Mouse (Mus musculus) megakaryocyte-erythroid progenitor cell, adult 5-6 weeks (primary cell): ENCODE results near the gene Ywhaq. TPM values are rescaled to one million over a fixed set of nuclear protein-coding genes. Genes with fewer than 3 reads are reported as not detected.
A peak's percentile ranks its signal among the peaks of the same experiment; 100 is the strongest.

Source experiments
- ATAC-seq: replicated peaks from 2 replicates; pipeline ENCODE4 v1.8.0; 2016; ENCODE audit warnings: mild to moderate bottlenecking, inconsistent platforms; ENCODE audit not compliant: severe bottlenecking, poor library complexity, low FRiP score, low TSS enrichment
- total RNA-seq, 2 experiments: library from RNA; stranded (forward) in 1 of 2; stranded (reverse) in 1 of 2; fragments of 200-1000, 215-1000 nt in 1 of 2; fragments of >200 nt in 1 of 2; fragmentation: Nextera tagmentation in 1 of 2; gene quantifications; 2 replicates each; pipeline ENCODE4 v1.2.3; 2014 to 2017

The Ywhaq gene
- total RNA-seq, 2 experiments from 2014 or later = 167 to 215 TPM

GRCm38 (mm10) chr12:21416506-21416905 is 931 bp downstream of the Ywhaq start:
- ATAC-seq = no peak

- peak; percentile 65; the same call in 1 of the 2 replicates for ATAC-seq
Measured at GRCm38 (mm10) chr12:21410620-21411019, 6.8 kb downstream of the Ywhaq start.

DNA sequence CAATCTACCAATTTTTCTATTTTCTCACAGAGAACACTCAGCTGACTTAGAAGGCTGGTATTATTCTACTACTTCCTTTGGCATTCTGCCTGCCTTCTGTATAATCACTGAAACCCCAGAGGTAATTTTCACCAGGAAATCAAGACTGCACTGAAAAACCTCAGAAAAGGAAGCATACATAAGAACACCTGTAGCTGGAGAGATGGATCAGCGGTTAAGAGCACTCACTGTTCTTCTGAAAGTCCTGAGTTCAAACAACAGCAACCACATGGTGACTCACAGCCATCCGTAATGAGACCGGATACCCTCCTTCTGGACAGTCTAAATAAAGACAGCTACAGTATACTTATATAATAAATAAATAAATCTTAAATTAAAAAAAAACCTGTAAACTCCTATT is 7.8 kb downstream of the Ywhaq start:
- ATAC-seq = no peak

DNA sequence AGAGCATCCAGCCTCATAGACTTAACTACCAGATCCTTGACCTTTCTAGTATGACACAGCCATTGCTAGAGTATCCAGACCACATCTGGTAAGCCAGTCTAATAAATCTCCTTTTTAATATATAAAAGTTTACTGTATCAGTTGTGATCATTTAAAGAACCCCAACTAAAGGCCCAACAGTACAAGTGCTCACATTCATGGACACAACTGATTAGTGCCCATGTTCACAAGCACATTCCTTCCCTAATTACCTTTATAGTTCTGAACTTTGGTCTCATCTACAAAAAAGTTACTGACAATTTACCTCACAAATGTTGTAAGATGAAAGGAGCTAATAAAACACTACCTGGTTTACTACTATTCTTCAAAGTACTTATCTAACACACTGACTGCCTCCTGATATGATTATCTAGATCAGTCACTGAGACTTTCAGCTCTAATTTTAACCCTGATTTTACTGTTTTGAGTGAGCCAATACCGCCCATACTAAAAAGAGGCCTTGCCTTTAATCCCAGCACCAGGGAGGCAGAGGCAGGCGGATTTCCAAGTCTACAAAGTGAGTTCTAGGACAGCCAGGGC is 8.6 kb downstream of the Ywhaq start:
- no peak for ATAC-seq

GRCm38 (mm10) chr12:21402771-21403170 is 14.7 kb downstream of the Ywhaq start:
- ATAC-seq = no peak

DNA sequence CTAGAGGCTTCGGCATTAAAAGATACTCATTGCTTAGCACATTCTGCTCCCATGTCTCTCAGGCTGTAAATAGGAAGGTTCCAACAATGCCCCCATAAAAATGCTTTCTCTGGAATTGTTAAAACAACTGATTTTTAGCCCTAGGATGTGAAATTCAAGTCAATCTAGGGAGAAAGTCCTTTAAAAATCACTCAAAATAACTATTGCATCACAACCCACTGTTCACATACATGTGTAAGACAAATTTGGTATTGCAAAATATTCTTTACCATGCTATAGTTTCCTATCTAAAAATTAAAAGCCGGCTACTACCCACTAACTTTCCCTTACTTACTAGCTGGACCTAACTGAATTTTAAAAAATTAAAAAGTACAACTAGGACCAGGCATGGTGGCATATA is 31.2 kb downstream of the Ywhaq start:
- no peak for ATAC-seq

GRCm38 (mm10) chr12:21378765-21379346 is 38.6 kb downstream of the Ywhaq start:
- ATAC-seq = peak; percentile 43; the same call in 1 of the 2 replicates

DNA sequence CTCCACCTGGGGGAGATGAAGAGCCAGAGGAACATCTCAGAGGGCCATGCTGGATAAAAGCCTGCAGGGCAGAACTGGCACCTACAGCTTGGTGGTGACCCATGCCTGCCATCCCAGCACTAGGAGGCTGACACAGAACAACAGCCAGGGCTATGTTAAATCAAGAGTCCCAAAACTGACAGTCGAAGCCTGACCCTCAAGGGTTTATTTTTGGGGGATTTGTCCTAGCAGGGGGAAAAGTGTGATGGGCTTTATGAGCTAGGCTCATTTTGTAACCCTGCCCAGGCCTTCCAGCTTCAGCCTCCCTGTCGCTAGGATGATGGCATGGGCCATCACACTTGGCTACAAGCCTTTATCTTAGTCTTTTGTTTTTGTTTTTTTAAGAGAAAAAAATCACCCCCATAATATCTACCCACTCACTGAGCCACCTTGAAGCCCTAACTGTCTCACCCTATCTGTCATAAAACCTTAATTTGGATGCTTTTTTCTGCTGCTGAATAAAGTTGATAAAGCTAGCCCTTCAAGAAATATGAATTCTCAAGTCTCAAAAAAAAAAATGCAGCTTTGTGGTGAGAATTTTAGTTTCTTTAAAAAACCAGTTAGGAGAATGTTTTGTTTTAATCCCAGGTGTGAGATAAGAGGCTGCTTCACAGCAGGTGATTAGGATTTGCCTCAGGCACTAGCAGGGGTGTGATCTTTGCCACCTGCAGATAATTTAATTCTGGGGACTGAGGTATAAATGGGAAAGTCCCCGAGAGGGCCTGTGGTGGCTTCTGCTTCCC is 41.9 kb downstream of the Ywhaq start:
- ATAC-seq = peak; percentile 43

GRCm38 (mm10) chr12:21373820-21374475 is 43.5 kb downstream of the Ywhaq start:
- ATAC-seq = peak; percentile 14

- ATAC-seq = peak; percentile 90
Measured at GRCm38 (mm10) chr12:21373100-21373819, 44.2 kb downstream of the Ywhaq start, which contains the start of gene Adam17. Adam17 (minus strand) TSS chr12:21373632.

DNA sequence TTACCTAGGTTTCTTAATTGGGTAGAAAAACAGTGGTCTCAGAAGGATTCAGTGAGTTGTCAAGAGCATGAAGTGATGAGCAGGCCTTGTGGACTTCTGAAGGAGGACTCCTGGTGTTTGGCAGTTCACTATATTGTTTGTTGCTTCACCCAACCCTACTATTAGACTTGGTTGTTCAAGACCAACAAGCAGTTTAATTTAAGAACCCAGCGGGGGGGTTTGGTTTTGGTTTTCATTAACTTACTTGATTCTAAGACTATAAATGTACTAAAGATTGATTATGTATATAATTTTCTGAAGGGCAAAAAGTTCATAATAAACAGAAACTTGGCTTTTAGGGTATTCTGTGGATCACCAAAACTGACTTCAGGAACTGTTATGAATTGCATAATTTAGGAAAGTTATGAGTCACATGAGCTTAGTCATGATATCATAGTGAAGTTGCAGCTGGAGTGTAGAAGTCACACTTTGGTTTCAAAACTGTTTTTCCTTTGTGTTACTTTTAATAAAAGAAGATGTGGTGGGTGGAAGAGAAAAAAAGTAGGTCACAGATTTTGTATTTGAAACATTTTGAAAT is 47.3 kb downstream of the Ywhaq start:
- ATAC-seq = no peak

DNA sequence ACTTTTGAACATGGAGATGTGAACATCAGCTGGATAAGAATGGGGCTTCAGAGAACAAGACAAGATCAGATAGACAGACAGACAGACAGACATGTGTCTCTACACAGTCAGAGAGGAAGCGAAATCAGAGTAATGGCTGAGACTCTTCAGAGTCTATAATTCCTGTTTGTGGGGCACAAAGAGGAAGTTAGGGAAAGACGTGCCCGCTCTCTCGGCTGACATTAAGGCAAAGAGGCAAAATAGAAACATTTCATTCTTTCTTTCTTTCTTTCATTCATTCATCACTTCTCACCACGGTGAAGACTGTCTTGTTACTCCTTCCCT is 48.4 kb downstream of the Ywhaq start:
- no peak for ATAC-seq

DNA sequence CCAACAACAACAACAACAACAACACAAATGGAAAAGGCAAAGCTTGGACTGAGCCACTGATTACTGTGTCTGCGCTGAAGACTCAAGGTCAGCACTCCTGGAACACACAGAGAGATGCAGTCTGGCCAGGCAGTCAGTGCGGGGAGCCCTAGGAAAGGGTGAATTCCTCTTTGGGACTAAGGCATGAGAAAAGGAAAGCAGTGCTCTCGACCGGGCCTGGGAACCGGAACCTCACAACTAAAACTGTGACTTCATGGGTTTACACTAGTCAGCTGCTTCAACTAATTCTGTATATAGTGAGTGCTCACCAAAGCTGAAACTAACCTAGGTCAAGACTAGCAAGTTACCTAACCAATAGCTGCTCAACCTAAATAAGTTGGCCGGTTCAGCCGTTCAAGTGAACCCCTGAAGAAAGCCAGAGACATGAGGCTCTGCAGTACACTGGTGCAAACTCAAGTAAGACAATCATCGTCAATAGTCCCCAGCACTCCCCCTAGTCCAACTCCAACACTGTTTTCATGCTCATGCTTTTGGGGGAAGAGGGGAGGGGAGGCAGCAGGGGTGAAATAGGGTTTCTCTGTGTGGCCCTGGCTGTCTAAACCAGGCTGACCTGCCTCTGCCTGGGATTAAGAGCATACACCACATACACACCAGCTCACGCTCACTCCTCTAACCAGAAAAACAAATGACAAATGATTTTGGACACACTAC is 48.9 kb downstream of the Ywhaq start:
- ATAC-seq = no peak

DNA sequence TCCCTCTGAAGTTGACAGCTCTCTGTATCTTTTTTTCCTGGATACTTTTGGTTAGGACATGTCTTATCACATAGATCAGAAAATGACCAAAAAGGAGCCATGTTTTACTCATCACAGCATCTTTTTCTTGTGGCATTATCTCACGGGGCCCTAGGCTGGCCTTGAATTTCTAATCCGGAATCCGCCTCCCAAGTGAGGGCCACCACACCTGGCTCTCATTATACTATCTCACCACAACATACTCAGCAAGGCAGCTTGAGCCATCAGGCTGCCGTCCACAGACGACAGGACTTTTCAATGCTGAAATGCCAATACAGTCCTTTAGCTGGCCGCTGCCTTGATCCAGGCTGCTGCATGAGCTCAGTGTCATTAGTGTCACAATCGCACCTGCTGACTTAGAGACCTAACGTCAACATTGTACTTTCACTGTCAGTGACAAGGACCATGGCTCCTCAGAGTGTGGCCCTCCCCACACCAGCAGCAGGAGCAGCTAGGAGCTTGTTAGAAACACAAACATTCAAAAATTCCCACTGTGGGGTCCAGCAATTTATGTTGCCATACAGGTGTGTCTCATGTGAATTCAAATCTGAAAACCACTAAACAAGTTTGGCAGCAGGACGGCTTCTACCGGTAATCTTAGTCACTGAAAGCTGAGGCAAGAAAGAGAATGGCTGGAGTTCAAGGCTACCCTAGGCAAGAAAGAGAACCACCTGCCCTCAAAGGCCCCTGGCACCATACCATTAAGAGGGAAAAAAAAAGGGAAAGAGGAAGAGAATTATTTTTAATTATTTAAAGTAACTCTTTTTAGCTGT is 52.6 kb downstream of the Ywhaq start:
- peak; percentile 70 for ATAC-seq

- ATAC-seq = no peak
Measured at GRCm38 (mm10) chr12:21363195-21363594, 54.2 kb downstream of the Ywhaq start.

- ATAC-seq = no peak
Measured at GRCm38 (mm10) chr12:21362686-21363085, 54.8 kb downstream of the Ywhaq start.

DNA sequence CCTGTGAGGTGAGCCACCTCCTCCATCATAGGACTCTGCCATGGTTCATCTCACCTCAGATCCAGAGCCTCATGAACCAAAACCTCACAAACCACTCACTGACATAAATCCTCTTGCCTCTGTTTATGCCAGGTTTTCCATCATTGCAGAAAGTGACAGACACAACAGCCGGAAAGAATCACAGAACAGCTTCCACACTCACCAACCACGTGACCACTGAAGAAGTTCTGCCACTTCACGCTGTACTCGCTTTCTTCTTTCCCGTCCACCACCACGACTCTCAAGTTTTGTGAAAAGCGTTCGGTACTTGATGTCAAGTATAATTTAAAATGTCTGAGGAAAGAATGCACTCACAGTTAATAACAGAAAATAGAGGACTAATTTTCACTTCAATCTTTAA is 63.8 kb downstream of the Ywhaq start:
- no peak for ATAC-seq
